Comparison of ENCODE assay signal across 21 mouse cellular contexts in genomic region chrX:147119155-147119554, GRCm38 (mm10).
DNase-seq lines count a peak whose midpoint lies in the region; ATAC-seq and TF ChIP-seq lines count a peak whose summit lies in the region.
"Had no signal": no experiment of that assay in that cellular context is flagged by ENCODE, and none has a peak within 500 bp of the region (broad histone marks: within the 10 kb centered on the region; RNA-seq: fewer than 3 reads in every experiment).

No protein-coding gene starts in this region.

- H3K4me2 ChIP-seq in midbrain, embryonic 14.5 days (ENCODE audit: low read length) = no peak overlapping the region
- no peak overlapping the region for H3K4me2 ChIP-seq in midbrain, embryonic 13.5 days (replicated peaks)
- H3K4me2 ChIP-seq in stomach, postnatal 0 days (replicated peaks; ENCODE audit: low read depth) = no peak overlapping the region
- H3K4me2 ChIP-seq: heart, embryonic 15.5 days; limb, embryonic 13.5 days; liver, embryonic 13.5 days; neural tube, embryonic 12.5 days had no signal

- DNase-seq in kidney, adult 9 months = peak; percentile 3
- no peak for DNase-seq in kidney, postnatal 4 days
- peak; percentile 1 for DNase-seq in midbrain, embryonic 14.5 days
- peak; percentile 49 for DNase-seq in NIH3T3 (ENCODE audit: low read depth)
- DNase-seq in stomach, postnatal 0 days (ENCODE audit: low spot score) = no peak
- DNase-seq in cerebellum, adult 11 months = no peak
- DNase-seq: adrenal gland, adult 2 months; embryo, embryonic 11 days; heart, adult 11 months; heart, postnatal 4 days; kidney, adult 18-20 months; kidney, postnatal 25 days; liver, embryonic 13.5 days; thymus, postnatal 36 days had no signal

- no peaks in the 10 kb centered on the region for H3K27me3 ChIP-seq in midbrain, embryonic 14.5 days (ENCODE audit: control insufficient read depth, insufficient read depth, low read length)
- H3K27me3 ChIP-seq in midbrain, embryonic 13.5 days = no peaks in the 10 kb centered on the region
- no peaks in the 10 kb centered on the region for H3K27me3 ChIP-seq in stomach, postnatal 0 days (ENCODE audit: control insufficient read depth, insufficient read depth, low read length)
- H3K27me3 ChIP-seq: heart, embryonic 15.5 days; limb, embryonic 13.5 days; liver, embryonic 13.5 days; megakaryocyte, embryonic 14.5 days; neural tube, embryonic 12.5 days had no signal

- no peak for ATAC-seq in midbrain, embryonic 14.5 days (ENCODE audit: low FRiP score, low TSS enrichment)
- no peak for ATAC-seq in midbrain, embryonic 13.5 days
- no peak for ATAC-seq in stomach, postnatal 0 days (ENCODE audit: low FRiP score, low TSS enrichment)
- ATAC-seq: hindbrain, embryonic 16.5 days had no signal

- no peaks in the 10 kb centered on the region for H3K9me3 ChIP-seq in midbrain, embryonic 14.5 days (ENCODE audit: control insufficient read depth, low read length)
- H3K9me3 ChIP-seq in midbrain, embryonic 13.5 days = no peaks in the 10 kb centered on the region
- no peaks in the 10 kb centered on the region for H3K9me3 ChIP-seq in stomach, postnatal 0 days (ENCODE audit: control insufficient read depth, low read length)
- H3K9me3 ChIP-seq: G1E; heart, embryonic 15.5 days; limb, embryonic 13.5 days; liver, embryonic 13.5 days; megakaryocyte, embryonic 14.5 days; neural tube, embryonic 12.5 days had no signal

- H3K4me1 ChIP-seq in midbrain, embryonic 14.5 days (ENCODE audit: control insufficient read depth, insufficient read depth, low read length) = no peaks in the 10 kb centered on the region
- H3K4me1 ChIP-seq in midbrain, embryonic 13.5 days (replicated peaks) = no peaks in the 10 kb centered on the region
- H3K4me1 ChIP-seq in stomach, postnatal 0 days (replicated peaks; ENCODE audit: control insufficient read depth, insufficient read depth) = no peaks in the 10 kb centered on the region
- H3K4me1 ChIP-seq: heart, embryonic 15.5 days; limb, embryonic 13.5 days; liver, embryonic 13.5 days; megakaryocyte, embryonic 14.5 days; neural tube, embryonic 12.5 days had no signal

- H3K9ac ChIP-seq in midbrain, embryonic 14.5 days (replicated peaks; ENCODE audit: low read length) = no peak overlapping the region
- no peak overlapping the region for H3K9ac ChIP-seq in midbrain, embryonic 13.5 days (replicated peaks)
- no peak overlapping the region for H3K9ac ChIP-seq in stomach, postnatal 0 days (ENCODE audit: low read length)
- H3K9ac ChIP-seq: heart, embryonic 15.5 days; limb, embryonic 13.5 days; liver, embryonic 13.5 days; neural tube, embryonic 12.5 days had no signal

- no peak for TF ChIP-seq EP300 in stomach, postnatal 0 days (optimal IDR thresholded peaks at IDR 0.05)

- H3K4me3 ChIP-seq in midbrain, embryonic 14.5 days (replicated peaks; ENCODE audit: low read depth, low read length) = no peak overlapping the region
- H3K4me3 ChIP-seq in midbrain, embryonic 13.5 days (replicated peaks) = no peak overlapping the region
- no peak overlapping the region for H3K4me3 ChIP-seq in stomach, postnatal 0 days (ENCODE audit: low read depth, low read length)
- H3K4me3 ChIP-seq: heart, embryonic 15.5 days; limb, embryonic 13.5 days; liver, embryonic 13.5 days; megakaryocyte, embryonic 14.5 days; neural tube, embryonic 12.5 days had no signal

- TF ChIP-seq CTCF in stomach, postnatal 0 days (IDR thresholded peaks at IDR 0.05; ENCODE audit: low read depth) = peak; percentile 51

- 51% methylated on average over 1 of the region's 1 CpGs for WGBS in midbrain, embryonic 14.5 days
- 41% methylated on average over 1 of the region's 1 CpGs for WGBS in midbrain, embryonic 13.5 days
- WGBS in stomach, postnatal 0 days = 44% methylated on average over 1 of the region's 1 CpGs

- H3K27ac ChIP-seq in midbrain, embryonic 14.5 days (replicated peaks; ENCODE audit: low read depth, low read length) = no peak overlapping the region
- H3K27ac ChIP-seq in midbrain, embryonic 13.5 days = no peak overlapping the region
- no peak overlapping the region for H3K27ac ChIP-seq in stomach, postnatal 0 days (replicated peaks)
- H3K27ac ChIP-seq: heart, embryonic 15.5 days; limb, embryonic 13.5 days; liver, embryonic 13.5 days; neural tube, embryonic 12.5 days had no signal

- no peaks in the 10 kb centered on the region for H3K36me3 ChIP-seq in midbrain, embryonic 14.5 days (ENCODE audit: control insufficient read depth, insufficient read depth, low read length)
- no peaks in the 10 kb centered on the region for H3K36me3 ChIP-seq in midbrain, embryonic 13.5 days
- H3K36me3 ChIP-seq in stomach, postnatal 0 days (ENCODE audit: control insufficient read depth, insufficient read depth, low read length) = no peaks in the 10 kb centered on the region
- H3K36me3 ChIP-seq: G1E; heart, embryonic 15.5 days; limb, embryonic 13.5 days; liver, embryonic 13.5 days; neural tube, embryonic 12.5 days had no signal

Comparison
In these comparisons a context has a peak if more than half of its experiments do, and no peak if none do; other contexts are left out.
1. DNase-seq: peak in kidney, adult 9 months (single experiment), midbrain, embryonic 14.5 days (single experiment) and NIH3T3 (single experiment); none in kidney, postnatal 4 days (0 of 2), stomach, postnatal 0 days (single experiment) and cerebellum, adult 11 months (single experiment).